Mouse (Mus musculus): ENCODE data around the gene Fbxo11.

DNA sequence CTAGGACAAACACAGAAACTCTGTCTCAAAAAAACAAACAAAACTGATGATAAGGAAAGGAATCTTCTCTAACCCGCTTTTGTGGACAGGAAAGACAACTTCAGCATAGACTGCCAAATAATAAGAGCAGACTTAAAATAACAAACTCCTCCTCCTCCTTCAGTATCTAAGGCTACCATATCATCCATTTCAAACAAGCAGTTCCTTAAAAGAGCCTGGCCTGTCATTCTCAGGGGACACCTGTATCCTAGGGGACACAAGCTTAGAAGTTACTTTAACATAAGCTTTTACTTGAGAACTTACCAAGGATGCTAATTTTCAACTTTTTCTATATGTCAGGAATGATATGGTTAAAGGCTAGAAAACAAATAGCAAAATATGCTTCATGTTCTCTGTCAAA lies 14.2 kb downstream of the Fbxo11 start:
- TF ChIP-seq CTCF (IDR thresholded peaks at IDR 0.05; ENCODE audit: borderline replicate concordance, extremely low read depth, insufficient read depth, insufficient read length) (no peak), POLR2A (IDR thresholded peaks at IDR 0.05; ENCODE audit: borderline replicate concordance, extremely low read depth, insufficient read depth, insufficient read length, poor library complexity, severe bottlenecking) (no peak)
